Mouse (Mus musculus): Measurements from ENCODE around the gene Nup93. TPM values are rescaled to one million over a fixed set of nuclear protein-coding genes. Genes with fewer than 3 reads are reported as not detected.

Gene Nup93
- polyA plus RNA-seq, 1 experiment from 2014 or later: 114 TPM

GRCm38 (mm10) chr8:94364686-94365312 is 150.4 kb downstream of the Nup93 start:
- no peak overlapping the region for H3K4me3 ChIP-seq (replicated peaks)
- no peaks in the 10 kb centered on the region for H3K27me3 ChIP-seq
- no peak overlapping the region for H3K9ac ChIP-seq (replicated peaks)
- no peak for ATAC-seq (ENCODE audit: insufficient number of reproducible peaks, insufficient read depth, low FRiP score, low TSS enrichment, low read depth)
- 89% methylated on average over 6 of the region's 6 CpGs for WGBS
- H3K9me3 ChIP-seq: no peaks in the 10 kb centered on the region
- peaks cover 7% of the 10 kb centered on the region for H3K4me1 ChIP-seq (replicated peaks)
- no peak overlapping the region for H3K4me2 ChIP-seq
- H3K27ac ChIP-seq: no peak overlapping the region
- H3K36me3 ChIP-seq: no peaks in the 10 kb centered on the region

GRCm38 (mm10) chr8:94365410-94365981 is 151.1 kb downstream of the Nup93 start:
- no peaks in the 10 kb centered on the region for H3K9me3 ChIP-seq
- no peaks in the 10 kb centered on the region for H3K27me3 ChIP-seq
- H3K9ac ChIP-seq (replicated peaks): no peak overlapping the region
- H3K4me1 ChIP-seq (replicated peaks): peaks cover 11% of the 10 kb centered on the region
- no peak overlapping the region for H3K4me3 ChIP-seq (replicated peaks)
- WGBS: 89% methylated on average over 9 of the region's 9 CpGs
- no peaks in the 10 kb centered on the region for H3K36me3 ChIP-seq
- H3K27ac ChIP-seq: no peak overlapping the region
- ATAC-seq (ENCODE audit: insufficient number of reproducible peaks, insufficient read depth, low FRiP score, low TSS enrichment, low read depth): no peak
- H3K4me2 ChIP-seq: no peak overlapping the region

MicroRNA genes within 50 kb of the gene (microRNA counts, 519-probe panel; counts per million panel counts)
- microRNA mmu-miR-138: 4,931 counts per million, percentile 46 among the panel's probes with 10 or more counts

Small RNA genes lying within 50 kb of the gene (microRNA-seq; reads per million reads assigned to microRNA genes)
- 90.9 reads per million, percentile 50 among the genes with 10 or more reads in this experiment for gene Mir138-2

Other genes starting within 250 kb of the Nup93 start
- gene Amfr, start 201.7 kb upstream of the Nup93 start, polyA plus RNA-seq (2016; fragmentation: Nextera tagmentation; extraction: Ambion mirVana): 48.1 and 53.1 TPM in 2 replicates
- 132 and 148 TPM in 2 replicates for gene Nudt21, start 177.5 kb upstream of the Nup93 start, polyA plus RNA-seq (2016; fragmentation: Nextera tagmentation; extraction: Ambion mirVana)
- 14.0 and 16.1 TPM in 2 replicates for gene Ogfod1, start 177.4 kb upstream of the Nup93 start, polyA plus RNA-seq (2016; fragmentation: Nextera tagmentation; extraction: Ambion mirVana)
- gene Bbs2, start 115.6 kb upstream of the Nup93 start, polyA plus RNA-seq (2016; fragmentation: Nextera tagmentation; extraction: Ambion mirVana): 12.5 and 15.3 TPM in 2 replicates
- gene Mt4, start 77.4 kb upstream of the Nup93 start, polyA plus RNA-seq (2016; fragmentation: Nextera tagmentation; extraction: Ambion mirVana): not detected in 2 replicates
- gene Mt3, start 62.0 kb upstream of the Nup93 start, polyA plus RNA-seq (2016; fragmentation: Nextera tagmentation; extraction: Ambion mirVana): 0.43 and 0.45 TPM in 2 replicates
- 15.1 TPM in 2 replicates for gene Mt2, start 41.9 kb upstream of the Nup93 start, polyA plus RNA-seq (2016; fragmentation: Nextera tagmentation; extraction: Ambion mirVana)
- gene Mt1, start 35.5 kb upstream of the Nup93 start, polyA plus RNA-seq (2016; fragmentation: Nextera tagmentation; extraction: Ambion mirVana): 43.6 and 53.6 TPM in 2 replicates
- gene Slc12a3, start 114.6 kb downstream of the Nup93 start, polyA plus RNA-seq (2016; fragmentation: Nextera tagmentation; extraction: Ambion mirVana): not detected in 2 replicates
- gene Herpud1, start 171.9 kb downstream of the Nup93 start, polyA plus RNA-seq (2016; fragmentation: Nextera tagmentation; extraction: Ambion mirVana): 47.5 and 50.9 TPM in 2 replicates
- 0.09 TPM in 1 of 2 replicates, not detected in the other for gene Nlrc5, start 219.8 kb downstream of the Nup93 start, polyA plus RNA-seq (2016; fragmentation: Nextera tagmentation; extraction: Ambion mirVana)